Mouse (Mus musculus) midbrain, embryonic 16.5 days (tissue): ENCODE data around the gene Palld. TPM values are rescaled to one million over a fixed set of nuclear protein-coding genes. Genes with fewer than 3 reads are reported as not detected.

Experiments
- ATAC-seq: fragments of 200-750 bp; cut with Nextera tagmentation; 2 replicates; pipeline ENCODE4 v1.8.0; 2017; ENCODE audit warnings: moderate TSS enrichment
- H3K27ac ChIP-seq: fragments of 300-500 bp; sonication (generic); 2 replicates; pipeline ENCODE4 v1.5.1; 2014; ENCODE audit warnings: mild to moderate bottlenecking, low read length, mixed read lengths
- H3K27me3 ChIP-seq: fragments of 300-500 bp; sonication (generic); 2 replicates; pipeline ENCODE4 v1.6.1; 2014; ENCODE audit warnings: low read depth, low read length, mixed read lengths; ENCODE audit not compliant: control insufficient read depth, insufficient read depth
- H3K36me3 ChIP-seq: fragments of 300-500 bp; sonication (generic); 2 replicates; pipeline ENCODE4 v1.6.1; 2014; ENCODE audit warnings: mild to moderate bottlenecking, low read length, moderate library complexity, mixed read lengths; ENCODE audit not compliant: control insufficient read depth, insufficient read depth
- H3K4me1 ChIP-seq: fragments of 300-500 bp; sonication (generic); 2 replicates; pipeline ENCODE4 v1.6.1; 2014; ENCODE audit warnings: mild to moderate bottlenecking, low read length, mixed read lengths; ENCODE audit not compliant: control insufficient read depth, insufficient read depth
- H3K4me2 ChIP-seq: fragments of 300-500 bp; sonication (generic); 2 replicates; pipeline ENCODE4 v1.6.1; 2014; ENCODE audit warnings: mild to moderate bottlenecking, low read length, mixed read lengths
- H3K4me3 ChIP-seq: fragments of 300-500 bp; sonication (generic); 2 replicates; pipeline ENCODE4 v1.5.1; 2014; ENCODE audit warnings: low read depth, mild to moderate bottlenecking, low read length, moderate library complexity, mixed read lengths
- H3K9ac ChIP-seq: fragments of 300-500 bp; sonication (generic); 2 replicates; pipeline ENCODE4 v1.6.1; 2014; ENCODE audit warnings: low read depth, low read length, mixed read lengths
- H3K9me3 ChIP-seq: fragments of 300-500 bp; sonication (generic); replicated peaks from 2 replicates; pipeline ENCODE4 v1.6.1; 2014; ENCODE audit warnings: mild to moderate bottlenecking, low read length, mixed read lengths; ENCODE audit not compliant: control insufficient read depth, poor library complexity, severe bottlenecking
- WGBS: fragments of 180-500 bp; shearing (Covaris S2); extraction: QIAGEN DNeasy Blood & Tissue Kit; methylation state at CpG from one replicate; pipeline ENCODE4 v1.1.7; 2014; 5-methylcytosine and 5-hydroxymethylcytosine counted together
- polyA plus RNA-seq: library from polyadenylated mRNA; unstranded; fragments of >200 nt; fragmentation: Nextera tagmentation; extraction: Ambion mirVana; gene quantifications from 2 replicates; pipeline ENCODE4 v1.2.1, GENCODE M21; 2015

Gene Palld
- polyA plus RNA-seq, 1 experiment from 2014 or later = 15.4 TPM

DNA sequence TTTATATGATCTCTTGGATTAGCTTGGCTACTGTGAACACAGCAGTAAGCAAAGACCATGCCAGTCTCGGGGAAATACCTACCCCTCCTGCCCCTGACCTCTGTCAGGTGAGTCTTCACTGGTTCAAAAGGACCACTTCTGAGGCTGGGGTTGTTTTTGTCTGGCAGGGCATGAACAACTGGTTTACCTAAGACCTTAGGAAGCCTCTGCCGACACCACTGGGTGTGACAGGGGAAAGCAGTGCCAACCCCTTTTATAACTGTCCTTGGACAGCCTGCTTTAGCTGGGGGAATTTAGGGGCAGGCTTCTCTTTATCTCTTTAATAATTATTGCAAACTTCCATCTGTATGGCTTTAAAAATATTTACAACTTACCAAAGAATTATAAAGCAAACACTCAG, 284.8 kb downstream of the Palld start:
- Histone ChIP-seq H3K27me3 (no peaks in the 10 kb centered on the region), H3K4me2 (no peak overlapping the region), H3K9ac (no peak overlapping the region), H3K27ac (no peak overlapping the region), H3K4me3 (no peak overlapping the region), H3K36me3 (no peaks in the 10 kb centered on the region), H3K4me1 (no peaks in the 10 kb centered on the region), H3K9me3 (no peaks in the 10 kb centered on the region)
- no peak for ATAC-seq
- 82% methylated on average over 2 of the region's 2 CpGs for WGBS

- ATAC-seq = no peak
- Histone ChIP-seq H3K4me3 (no peak overlapping the region), H3K4me1 (no peaks in the 10 kb centered on the region), H3K9me3 (no peaks in the 10 kb centered on the region), H3K4me2 (no peak overlapping the region), H3K9ac (no peak overlapping the region), H3K36me3 (no peaks in the 10 kb centered on the region), H3K27ac (no peak overlapping the region), H3K27me3 (no peaks in the 10 kb centered on the region)
- WGBS = 82% methylated on average over 3 of the region's 3 CpGs
These were observed 285.4 kb downstream of the Palld start for GRCm38 (mm10) chr8:61617049-61617448.

DNA sequence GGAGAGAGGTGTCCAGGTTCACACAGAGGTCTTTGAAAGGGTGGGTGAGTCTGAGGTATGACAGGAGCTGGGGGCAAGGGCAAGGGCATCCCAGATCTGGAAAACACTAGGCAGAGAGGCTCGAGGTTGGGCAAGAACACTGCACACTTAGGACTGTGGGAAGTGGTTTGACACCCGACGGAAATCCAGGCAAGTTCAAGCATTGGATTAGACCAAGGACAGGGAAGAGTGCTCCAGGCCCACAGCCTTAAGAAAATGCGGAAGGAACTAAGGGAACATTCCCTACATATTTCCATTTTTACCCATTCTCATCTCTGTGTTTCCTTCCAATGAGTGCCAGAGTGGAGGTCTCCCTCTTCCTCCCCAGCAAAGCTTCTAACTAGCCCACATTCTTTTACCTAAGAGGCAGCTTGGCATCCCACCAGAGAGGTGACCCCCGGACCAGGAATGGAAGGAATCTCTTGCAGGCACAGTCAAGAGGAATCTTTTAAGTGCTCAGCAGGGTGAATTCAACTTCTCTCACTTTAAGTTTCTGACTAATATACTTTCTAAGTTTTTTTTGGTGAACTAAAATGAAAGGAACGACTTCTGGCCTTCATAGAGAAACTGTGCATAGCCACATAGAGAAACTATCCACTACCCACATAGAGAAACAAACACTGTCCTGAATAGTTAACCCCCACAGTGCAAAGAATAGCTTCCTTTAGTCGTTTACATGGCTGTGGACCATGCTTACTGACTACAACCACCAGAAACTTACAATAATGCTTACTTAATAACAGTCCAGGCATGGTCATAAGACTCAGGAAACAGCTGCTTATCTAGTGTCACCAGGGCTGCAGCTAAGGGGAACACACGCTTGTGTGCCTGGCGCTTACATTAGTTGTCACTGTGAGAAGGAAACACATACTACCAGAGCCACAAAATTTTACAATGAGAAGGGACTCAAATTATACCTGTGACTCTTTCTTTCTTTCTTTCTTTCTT, 286.5 kb downstream of the Palld start:
- Histone ChIP-seq H3K36me3 (no peaks in the 10 kb centered on the region), H3K4me2 (no peak overlapping the region), H3K27ac (no peak overlapping the region), H3K27me3 (no peaks in the 10 kb centered on the region), H3K9me3 (no peaks in the 10 kb centered on the region), H3K9ac (no peak overlapping the region), H3K4me1 (no peaks in the 10 kb centered on the region), H3K4me3 (no peak overlapping the region)
- 81% methylated on average over 9 of the region's 9 CpGs for WGBS
- ATAC-seq = no peak

GRCm38 (mm10) chr8:61611741-61612140, 290.7 kb downstream of the Palld start:
- 88% methylated on average over 6 of the region's 6 CpGs for WGBS
- ATAC-seq = no peak
- Histone ChIP-seq H3K27me3 (no peaks in the 10 kb centered on the region), H3K4me2 (no peak overlapping the region), H3K36me3 (no peaks in the 10 kb centered on the region), H3K9ac (no peak overlapping the region), H3K27ac (no peak overlapping the region), H3K9me3 (no peaks in the 10 kb centered on the region), H3K4me3 (no peak overlapping the region), H3K4me1 (peaks cover 2% of the 10 kb centered on the region; the same call in 1 of the 2 replicates)

GRCm38 (mm10) chr8:61611077-61611476, 291.4 kb downstream of the Palld start:
- H3K9ac ChIP-seq = no peak overlapping the region
- no peak overlapping the region for H3K4me3 ChIP-seq
- no peaks in the 10 kb centered on the region for H3K36me3 ChIP-seq
- no peak for ATAC-seq
- WGBS = 86% methylated on average over 7 of the region's 7 CpGs
- no peaks in the 10 kb centered on the region for H3K27me3 ChIP-seq
- H3K4me2 ChIP-seq = no peak overlapping the region
- no peak overlapping the region for H3K27ac ChIP-seq
- peaks cover 2% of the 10 kb centered on the region; the same call in 1 of the 2 replicates for H3K4me1 ChIP-seq
- no peaks in the 10 kb centered on the region for H3K9me3 ChIP-seq

- Histone ChIP-seq H3K9me3 (no peaks in the 10 kb centered on the region), H3K9ac (no peak overlapping the region), H3K27ac (no peak overlapping the region), H3K36me3 (no peaks in the 10 kb centered on the region), H3K4me1 (peaks cover 2% of the 10 kb centered on the region; the same call in 1 of the 2 replicates), H3K4me3 (no peak overlapping the region), H3K27me3 (no peaks in the 10 kb centered on the region), H3K4me2 (no peak overlapping the region)
- 82% methylated on average over 5 of the region's 5 CpGs for WGBS
- ATAC-seq = no peak
These were observed 291.9 kb downstream of the Palld start for GRCm38 (mm10) chr8:61610546-61610945.

DNA sequence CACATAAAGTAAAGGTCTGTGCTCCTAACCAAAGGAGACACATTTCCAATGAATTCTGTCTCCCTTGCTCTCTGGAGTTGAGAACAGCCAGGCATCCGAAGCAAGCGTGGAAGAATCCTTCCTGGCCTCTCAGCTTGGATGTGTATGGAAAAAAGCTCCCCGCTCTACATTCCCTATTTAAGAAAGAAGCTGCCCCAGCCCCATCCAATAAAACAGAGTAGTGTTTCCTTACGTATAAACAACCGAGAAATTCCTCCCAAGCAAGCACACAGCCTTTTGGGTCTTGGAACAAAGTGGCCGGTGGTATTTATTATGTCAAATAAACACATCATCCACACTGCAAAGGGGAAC, 295.1 kb downstream of the Palld start:
- peaks cover 2% of the 10 kb centered on the region; the same call in 1 of the 2 replicates for H3K4me1 ChIP-seq
- H3K4me2 ChIP-seq = no peak overlapping the region
- no peaks in the 10 kb centered on the region for H3K9me3 ChIP-seq
- 38% methylated on average over 6 of the region's 6 CpGs for WGBS
- 0 out of 2 replicates have a peak, but pooled peaks have one; percentile 5 for ATAC-seq
- no peak overlapping the region for H3K4me3 ChIP-seq
- peak overlapping the region; percentile 57; the same call in 1 of the 2 replicates for H3K27ac ChIP-seq
- no peaks in the 10 kb centered on the region for H3K36me3 ChIP-seq
- H3K9ac ChIP-seq = no peak overlapping the region
- no peaks in the 10 kb centered on the region for H3K27me3 ChIP-seq

GRCm38 (mm10) chr8:61606795-61607462, 295.6 kb downstream of the Palld start:
- no peaks in the 10 kb centered on the region for H3K27me3 ChIP-seq
- peaks cover 2% of the 10 kb centered on the region; the same call in 1 of the 2 replicates for H3K4me1 ChIP-seq
- peak overlapping the region; percentile 57; the same call in 1 of the 2 replicates for H3K27ac ChIP-seq
- H3K9me3 ChIP-seq = no peaks in the 10 kb centered on the region
- 12% methylated on average over 8 of the region's 8 CpGs for WGBS
- peak overlapping the region; percentile 26; the same call in 1 of the 2 replicates for H3K9ac ChIP-seq
- peak; percentile 86 for ATAC-seq
- H3K4me3 ChIP-seq = peak overlapping the region; percentile 12
- H3K36me3 ChIP-seq = no peaks in the 10 kb centered on the region
- H3K4me2 ChIP-seq = peak overlapping the region; percentile 39

DNA sequence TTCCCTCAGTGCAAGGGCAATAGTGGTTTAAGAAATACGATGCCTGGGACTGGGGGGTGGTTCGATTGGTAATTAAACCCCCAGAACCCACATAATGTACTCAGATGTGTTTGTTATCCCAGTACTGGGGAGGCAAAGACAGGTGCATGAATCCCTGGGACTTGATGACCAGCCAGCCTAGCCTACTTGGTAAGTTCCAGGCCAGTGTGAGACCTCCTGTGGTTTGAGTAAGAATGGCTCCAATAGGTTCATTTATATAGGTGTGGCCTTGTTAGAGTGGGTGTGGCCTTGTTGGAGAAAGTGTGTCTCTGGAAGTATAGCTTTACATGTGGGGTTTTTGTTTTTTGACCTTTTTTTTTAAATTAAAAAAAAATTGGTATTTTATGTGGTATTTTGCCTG, 297.6 kb downstream of the Palld start:
- no peak overlapping the region for H3K9ac ChIP-seq
- no peak overlapping the region for H3K4me3 ChIP-seq
- no peaks in the 10 kb centered on the region for H3K9me3 ChIP-seq
- no peak overlapping the region for H3K4me2 ChIP-seq
- 97% methylated on average over 2 of the region's 2 CpGs for WGBS
- no peak for ATAC-seq
- no peak overlapping the region for H3K27ac ChIP-seq
- peaks cover 2% of the 10 kb centered on the region; the same call in 1 of the 2 replicates for H3K4me1 ChIP-seq
- H3K27me3 ChIP-seq = no peaks in the 10 kb centered on the region
- no peaks in the 10 kb centered on the region for H3K36me3 ChIP-seq
